Mouse (Mus musculus) hindbrain, embryonic 16.5 days (tissue): Measurements from ENCODE around the gene Psma6. TPM values are rescaled to one million over a fixed set of nuclear protein-coding genes. Genes with fewer than 3 reads are reported as not detected.
A peak's percentile ranks its signal among the peaks of the same experiment; 100 is the strongest.

Experiments
- ATAC-seq: fragments of 200-750 bp; cut with Nextera tagmentation; 2 replicates; pipeline ENCODE4 v1.8.0; 2017; ENCODE audit warnings: moderate TSS enrichment, moderate library complexity
- H3K27ac ChIP-seq: fragments of 300-500 bp; sonication (generic); 2 replicates; pipeline ENCODE4 v1.5.1; 2014; ENCODE audit warnings: low read depth, mild to moderate bottlenecking, control low read depth, low read length, moderate library complexity
- H3K27me3 ChIP-seq: fragments of 300-500 bp; sonication (generic); replicated peaks from 2 replicates; pipeline ENCODE4 v1.6.1; 2014; ENCODE audit warnings: low read length; ENCODE audit not compliant: control insufficient read depth, insufficient read depth
- H3K36me3 ChIP-seq: fragments of 300-500 bp; sonication (generic); 2 replicates; pipeline ENCODE4 v1.6.1; 2014; ENCODE audit warnings: mild to moderate bottlenecking, low read length, moderate library complexity, mixed read lengths; ENCODE audit not compliant: control insufficient read depth, insufficient read depth
- H3K4me1 ChIP-seq: fragments of 300-500 bp; sonication (generic); 2 replicates; pipeline ENCODE4 v1.6.1; 2014; ENCODE audit warnings: low read depth, low read length; ENCODE audit not compliant: control insufficient read depth, insufficient read depth
- H3K4me2 ChIP-seq: fragments of 300-500 bp; sonication (generic); 2 replicates; pipeline ENCODE4 v1.6.1; 2014; ENCODE audit warnings: mild to moderate bottlenecking, low read length, control low read depth, moderate library complexity
- H3K4me3 ChIP-seq: fragments of 300-500 bp; sonication (generic); 2 replicates; pipeline ENCODE4 v1.5.1; 2014; ENCODE audit warnings: mild to moderate bottlenecking, low read length, control low read depth, moderate library complexity
- H3K9ac ChIP-seq: fragments of 300-500 bp; sonication (generic); 2 replicates; pipeline ENCODE4 v1.6.1; 2014; ENCODE audit warnings: low read depth, mild to moderate bottlenecking, control low read depth, low read length, moderate library complexity
- H3K9me3 ChIP-seq: fragments of 300-500 bp; sonication (generic); 2 replicates; pipeline ENCODE4 v1.6.1; 2014; ENCODE audit warnings: mild to moderate bottlenecking, low read length, moderate library complexity; ENCODE audit not compliant: control insufficient read depth
- WGBS: fragments of 180-500 bp; shearing (Covaris S2); extraction: QIAGEN DNeasy Blood & Tissue Kit; methylation state at CpG from one replicate; pipeline ENCODE4 v1.1.7; 2014; 5-methylcytosine and 5-hydroxymethylcytosine counted together
- polyA plus RNA-seq: library from polyadenylated mRNA; unstranded; fragments of >200 nt; fragmentation: Nextera tagmentation; extraction: Ambion mirVana; gene quantifications from 2 replicates; pipeline ENCODE4 v1.2.1, GENCODE M21; 2015

The Psma6 gene
- polyA plus RNA-seq, 1 experiment from 2014 or later = 402 TPM

- ATAC-seq = no peak
- Histone ChIP-seq H3K36me3 (no peaks in the 10 kb centered on the region), H3K9ac (no peak overlapping the region), H3K9me3 (no peaks in the 10 kb centered on the region; the same call in 1 of the 2 replicates), H3K4me2 (no peak overlapping the region), H3K27ac (no peak overlapping the region), H3K27me3 (no peaks in the 10 kb centered on the region), H3K4me3 (no peak overlapping the region), H3K4me1 (no peaks in the 10 kb centered on the region)
- 95% methylated on average over 7 of the region's 7 CpGs for WGBS
Observed at GRCm38 (mm10) chr12:55432284-55432919, 48.4 kb downstream of the Psma6 start.

DNA sequence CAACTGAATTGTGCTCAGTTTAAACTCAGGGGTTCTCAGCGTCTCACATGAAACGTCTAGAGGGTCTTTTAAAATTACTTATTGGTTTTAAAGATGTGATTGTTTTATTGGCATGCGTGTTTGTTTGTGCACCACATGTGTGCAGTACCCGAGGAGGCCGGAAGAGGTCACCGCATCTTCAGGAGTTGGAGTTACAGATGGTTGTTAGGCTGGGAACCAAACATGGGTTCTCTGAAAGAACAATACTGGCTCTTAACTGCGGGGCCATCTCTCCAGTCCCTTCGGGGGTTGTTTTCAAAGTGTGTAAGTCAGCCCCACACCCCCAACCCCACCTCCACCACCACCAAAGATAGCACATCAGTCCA lies 48.9 kb downstream of the Psma6 start:
- Histone ChIP-seq H3K4me1 (no peaks in the 10 kb centered on the region), H3K36me3 (no peaks in the 10 kb centered on the region), H3K4me2 (no peak overlapping the region), H3K27me3 (no peaks in the 10 kb centered on the region), H3K4me3 (no peak overlapping the region), H3K9me3 (no peaks in the 10 kb centered on the region; the same call in 1 of the 2 replicates), H3K9ac (no peak overlapping the region), H3K27ac (no peak overlapping the region)
- WGBS = 98% methylated on average over 8 of the region's 8 CpGs
- ATAC-seq = no peak

DNA sequence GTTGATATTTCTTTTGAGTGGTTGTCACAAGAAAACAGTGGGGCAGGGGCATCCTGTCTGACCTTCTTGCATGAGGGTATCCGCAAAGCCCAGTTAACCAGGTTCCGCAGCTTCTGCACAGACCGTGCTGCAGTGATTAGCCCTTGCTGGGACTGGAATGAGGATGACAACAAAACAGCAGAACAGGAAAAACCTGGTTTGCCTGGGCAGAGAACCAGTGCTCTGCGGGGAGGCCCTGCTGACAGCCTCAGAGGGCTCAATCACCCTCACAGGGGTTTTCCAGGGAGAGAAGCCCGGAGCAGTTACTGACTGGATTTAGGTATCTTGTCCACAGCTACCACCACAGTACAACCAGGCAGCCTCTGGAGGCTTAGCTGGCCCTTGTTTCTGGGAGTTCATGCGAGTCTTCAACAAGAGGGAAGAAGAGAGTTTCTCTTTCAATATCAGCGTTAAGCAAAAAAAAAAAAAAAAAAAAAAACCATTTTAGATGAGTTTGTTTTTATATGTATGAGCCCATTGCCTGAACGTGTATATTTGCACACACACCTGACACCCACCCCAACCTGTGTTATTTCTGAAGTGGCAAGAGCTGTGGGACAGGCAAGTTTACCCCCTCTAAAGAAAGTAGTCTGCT lies 49.9 kb downstream of the Psma6 start:
- no peaks in the 10 kb centered on the region for H3K27me3 ChIP-seq
- H3K36me3 ChIP-seq = no peaks in the 10 kb centered on the region
- no peak overlapping the region for H3K9ac ChIP-seq
- H3K4me1 ChIP-seq = peaks cover 6% of the 10 kb centered on the region
- no peak overlapping the region for H3K4me3 ChIP-seq
- no peaks in the 10 kb centered on the region; the same call in 1 of the 2 replicates for H3K9me3 ChIP-seq
- no peak overlapping the region for H3K27ac ChIP-seq
- H3K4me2 ChIP-seq = no peak overlapping the region
- no peak for ATAC-seq
- WGBS = 42% methylated on average over 8 of the region's 8 CpGs

- H3K27me3 ChIP-seq = no peaks in the 10 kb centered on the region
- WGBS = 61% methylated on average over 1 of the region's 1 CpGs
- no peak overlapping the region for H3K4me3 ChIP-seq
- H3K36me3 ChIP-seq = no peaks in the 10 kb centered on the region
- no peak overlapping the region for H3K9ac ChIP-seq
- no peaks in the 10 kb centered on the region; the same call in 1 of the 2 replicates for H3K9me3 ChIP-seq
- no peak overlapping the region for H3K27ac ChIP-seq
- no peak for ATAC-seq
- no peak overlapping the region for H3K4me2 ChIP-seq
- peaks cover 7% of the 10 kb centered on the region for H3K4me1 ChIP-seq
Observed at GRCm38 (mm10) chr12:55435080-55435479, 51.1 kb downstream of the Psma6 start.

GRCm38 (mm10) chr12:55437122-55437826 lies 53.3 kb downstream of the Psma6 start:
- no peaks in the 10 kb centered on the region; the same call in 1 of the 2 replicates for H3K9me3 ChIP-seq
- no peak overlapping the region for H3K9ac ChIP-seq
- no peak for ATAC-seq
- peaks cover 7% of the 10 kb centered on the region for H3K4me1 ChIP-seq
- H3K4me2 ChIP-seq = no peak overlapping the region
- no peaks in the 10 kb centered on the region for H3K27me3 ChIP-seq
- no peak overlapping the region for H3K4me3 ChIP-seq
- WGBS = 75% methylated on average over 13 of the region's 13 CpGs
- H3K36me3 ChIP-seq = no peaks in the 10 kb centered on the region
- no peak overlapping the region for H3K27ac ChIP-seq

DNA sequence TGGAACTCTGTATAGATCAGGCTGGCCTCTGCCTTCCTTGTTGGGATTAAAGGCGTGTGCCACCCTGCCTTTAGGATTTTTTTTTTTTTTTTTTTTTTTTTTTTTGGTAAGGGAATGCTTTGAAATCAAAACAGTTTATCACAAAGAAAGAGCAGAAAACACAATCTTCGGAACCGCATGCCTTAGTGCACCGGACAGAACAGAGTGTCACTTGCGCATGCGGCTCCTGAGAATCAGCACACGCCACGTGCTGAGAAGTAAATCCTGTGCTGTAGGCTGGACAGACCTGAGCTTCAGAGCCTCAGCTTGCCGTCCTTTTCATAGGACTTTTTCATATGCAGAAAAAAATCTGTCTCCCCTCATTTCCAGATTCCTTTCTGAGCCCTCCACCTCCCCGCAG lies 54.0 kb downstream of the Psma6 start:
- 68% methylated on average over 10 of the region's 10 CpGs for WGBS
- Histone ChIP-seq H3K4me3 (no peak overlapping the region), H3K27ac (no peak overlapping the region; the same call in 1 of the 2 replicates), H3K9me3 (no peaks in the 10 kb centered on the region; the same call in 1 of the 2 replicates), H3K4me2 (peak overlapping the region; percentile 17; the same call in 1 of the 2 replicates), H3K4me1 (peaks cover 7% of the 10 kb centered on the region), H3K27me3 (no peaks in the 10 kb centered on the region), H3K36me3 (no peaks in the 10 kb centered on the region), H3K9ac (no peak overlapping the region; the same call in 1 of the 2 replicates)
- ATAC-seq = no peak

DNA sequence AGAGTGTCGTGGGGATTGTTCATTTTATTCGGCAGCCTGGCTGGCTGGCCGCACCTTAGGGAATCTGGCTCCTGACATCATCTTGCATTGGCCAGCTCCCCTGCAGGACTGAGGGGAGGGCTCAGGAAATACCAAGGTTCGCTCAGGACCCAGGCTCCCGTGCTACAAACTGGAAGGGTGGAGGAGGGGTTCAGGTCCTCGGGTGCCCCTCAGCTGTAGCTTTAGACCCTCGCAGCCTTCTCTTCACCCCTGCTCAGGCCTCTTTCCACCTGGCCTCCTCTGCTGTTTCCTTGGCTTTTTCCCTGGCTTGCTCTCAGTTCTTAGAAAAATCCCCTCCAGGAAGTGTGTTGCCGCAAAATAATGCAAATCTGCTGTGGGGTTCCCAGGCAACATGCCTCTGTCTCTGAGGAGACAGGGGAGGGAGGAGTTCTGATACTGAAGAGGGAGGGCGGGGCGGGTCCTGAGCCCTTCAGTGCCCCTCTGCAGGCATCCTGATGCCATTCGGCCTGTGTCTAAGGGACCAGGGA lies 54.7 kb downstream of the Psma6 start:
- H3K4me1 ChIP-seq = peaks cover 9% of the 10 kb centered on the region
- no peaks in the 10 kb centered on the region for H3K27me3 ChIP-seq
- ATAC-seq = peak; percentile 57; the same call in 1 of the 2 replicates
- H3K9me3 ChIP-seq = no peaks in the 10 kb centered on the region
- peak overlapping the region; percentile 42 for H3K9ac ChIP-seq
- H3K36me3 ChIP-seq = no peaks in the 10 kb centered on the region
- H3K4me3 ChIP-seq = no peak overlapping the region
- 9% methylated on average over 11 of the region's 11 CpGs for WGBS
- H3K27ac ChIP-seq = peak overlapping the region; percentile 19; the same call in 1 of the 2 replicates
- peak overlapping the region; percentile 17 for H3K4me2 ChIP-seq

DNA sequence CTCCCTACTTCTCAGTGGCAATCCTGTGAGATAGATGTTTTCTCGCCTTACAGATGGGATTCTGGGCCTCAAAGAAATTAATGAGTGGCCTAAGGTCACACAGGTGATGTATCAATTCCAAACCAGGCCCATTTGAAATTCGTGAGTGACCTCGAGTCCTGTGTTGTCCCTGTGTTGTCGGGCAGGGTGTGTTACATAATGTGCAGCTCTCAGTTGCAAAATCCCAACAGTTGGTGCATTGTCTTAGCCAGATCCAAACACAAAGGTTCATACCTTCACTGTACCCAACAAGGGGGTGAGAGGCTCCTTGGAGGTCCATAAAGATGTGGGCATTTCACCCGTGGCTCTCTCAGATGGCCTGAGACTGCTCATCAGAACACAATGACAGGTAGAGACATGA lies 56.4 kb downstream of the Psma6 start:
- Histone ChIP-seq H3K9me3 (no peaks in the 10 kb centered on the region), H3K4me2 (no peak overlapping the region), H3K36me3 (no peaks in the 10 kb centered on the region), H3K4me1 (peaks cover 9% of the 10 kb centered on the region), H3K27ac (no peak overlapping the region), H3K4me3 (no peak overlapping the region), H3K9ac (no peak overlapping the region), H3K27me3 (no peaks in the 10 kb centered on the region)
- ATAC-seq = no peak
- 82% methylated on average over 5 of the region's 5 CpGs for WGBS

DNA sequence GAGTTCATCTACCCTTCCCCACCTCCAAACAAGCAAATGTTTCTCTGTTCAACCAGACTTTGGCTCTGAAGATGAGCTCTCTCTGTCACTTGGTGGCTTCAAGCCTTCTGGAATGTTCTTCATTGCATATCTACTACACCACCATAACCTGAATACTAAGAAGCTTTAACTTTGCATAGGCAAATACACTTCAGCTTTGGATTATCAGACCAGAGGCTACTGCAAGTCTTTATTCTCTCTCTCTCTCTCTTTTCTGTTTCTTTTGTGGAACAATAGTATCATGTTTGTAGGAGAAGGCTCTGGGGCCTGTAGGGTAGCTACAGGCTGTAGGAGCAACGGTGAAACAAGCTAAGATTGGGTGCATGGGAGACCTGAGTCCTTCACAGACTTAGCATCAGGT lies 58.2 kb downstream of the Psma6 start:
- 90% methylated on average over 1 of the region's 1 CpGs for WGBS
- no peaks in the 10 kb centered on the region for H3K27me3 ChIP-seq
- no peaks in the 10 kb centered on the region for H3K36me3 ChIP-seq
- H3K4me3 ChIP-seq = no peak overlapping the region
- no peaks in the 10 kb centered on the region for H3K9me3 ChIP-seq
- no peak overlapping the region for H3K27ac ChIP-seq
- H3K4me2 ChIP-seq = no peak overlapping the region
- H3K4me1 ChIP-seq = peaks cover 22% of the 10 kb centered on the region
- no peak for ATAC-seq
- H3K9ac ChIP-seq = no peak overlapping the region
